Mouse (Mus musculus) layer of hippocampus, adult 2 months (tissue): ENCODE results near the gene Pomgnt2. TPM values are rescaled to one million over a fixed set of nuclear protein-coding genes. Genes with fewer than 3 reads are reported as not detected.

ENCODE experiments used
- DNase-seq, 2 experiments: peaks; one replicate each; pipeline ENCODE4 v3.0.0; 2022; ENCODE audit warnings: low spot score in 2 of 2
- H3K27ac ChIP-seq: fragments of 200-600 bp; 2 replicates; pipeline ENCODE4 v1.8.1; 2022
- H3K4me3 ChIP-seq: fragments of 200-600 bp; 2 replicates; pipeline ENCODE4 v1.8.1; 2022; ENCODE audit warnings: mild to moderate bottlenecking
- CTCF ChIP-seq: fragments of 200-600 bp; conservative IDR thresholded peaks from 2 replicates; pipeline ENCODE4 v1.8.1; 2022; ENCODE audit warnings: antibody characterized with exemption, mild to moderate bottlenecking, moderate library complexity
- long read RNA-seq, 2 experiments: library from polyadenylated mRNA; stranded (forward); transcript quantifications; one replicate each; pipeline ENCODE4 v2.0.0; 2021; ENCODE audit warnings: borderline mapping rate in 2 of 2
- total RNA-seq, 2 experiments: library from RNA; stranded (reverse); gene quantifications; 2 replicates each; pipeline ENCODE4 v1.2.3; 2021

Pomgnt2 gene
- total RNA-seq: 10 to 100 TPM; 41.4 to 41.7 TPM
- long read RNA-seq, experiment 1, transcript Pomgnt2-201 (2 exons, 2,365 nt): major isoform, 26 of 33 reads
- long read RNA-seq, experiment 1, partial matches to known transcripts: 0 of 33 reads
- long read RNA-seq, experiment 1, other reads (novel, unspliced or antisense): 7 of 33 reads
- long read RNA-seq, experiment 2, transcript Pomgnt2-201 (2 exons, 2,365 nt): major isoform, 45 of 56 reads
- long read RNA-seq, experiment 2, partial matches to known transcripts: 1 of 56 reads
- long read RNA-seq, experiment 2, other reads (novel, unspliced or antisense): 10 of 56 reads

DNA sequence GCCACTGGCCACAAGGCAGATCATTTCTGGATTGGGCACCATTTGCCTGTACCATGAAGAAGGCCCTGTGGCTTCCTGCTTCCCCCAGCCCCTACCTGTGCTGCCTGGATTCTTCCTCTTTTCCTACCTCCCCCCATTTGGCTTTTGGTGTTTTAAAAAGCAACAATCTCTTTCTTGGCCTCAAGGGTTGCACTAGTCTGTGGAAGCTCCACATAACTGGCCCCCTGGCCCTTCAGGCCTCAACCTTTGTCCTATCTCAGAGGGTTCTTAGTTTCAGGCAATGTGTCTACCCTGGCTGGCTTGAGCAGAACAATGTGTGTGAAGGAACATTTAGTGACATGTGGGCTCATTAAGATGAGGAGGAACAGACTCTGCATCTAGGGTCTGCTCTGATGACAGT lies at the start of gene Pomgnt2:
Gene Pomgnt2 (minus strand): TSS at position 101 of the 400 bp plus-strand sequence.
- Histone ChIP-seq H3K27ac (0 out of 2 replicates have a peak within 1 kb of the TSS, but pooled peaks have one; percentile 90), H3K4me3 (peak within 1 kb of the TSS; percentile 74)
- no peak for DNase-seq
- no peak for TF ChIP-seq CTCF

DNA sequence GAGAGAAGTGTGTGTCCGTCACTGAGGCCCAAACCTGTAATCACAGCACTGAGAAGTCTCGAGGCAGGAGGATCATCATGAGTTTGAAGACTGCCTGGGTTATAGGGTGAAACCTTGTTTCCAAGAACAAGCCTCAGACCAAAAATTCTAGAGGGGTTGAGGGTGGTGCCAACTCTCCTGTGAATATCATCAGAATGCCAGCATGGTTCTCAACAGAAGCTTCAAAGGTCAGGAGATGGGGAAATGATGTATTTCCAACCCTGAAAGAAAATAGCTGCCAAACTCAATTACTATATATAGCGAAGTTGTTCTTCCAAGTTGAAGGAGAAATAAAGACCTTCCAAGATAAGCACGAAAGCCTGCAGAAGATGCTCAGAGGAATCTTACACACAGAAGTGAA lies 42.9 kb upstream of the Pomgnt2 start:
- Histone ChIP-seq H3K4me3 (no peak overlapping the region), H3K27ac (no peak overlapping the region)
- no peak for TF ChIP-seq CTCF
- no peak for DNase-seq

GRCm38 (mm10) chr9:122038631-122039030 lies 41.7 kb upstream of the Pomgnt2 start:
- no peak for DNase-seq
- no peak overlapping the region for H3K27ac ChIP-seq
- TF ChIP-seq CTCF: no peak

DNA sequence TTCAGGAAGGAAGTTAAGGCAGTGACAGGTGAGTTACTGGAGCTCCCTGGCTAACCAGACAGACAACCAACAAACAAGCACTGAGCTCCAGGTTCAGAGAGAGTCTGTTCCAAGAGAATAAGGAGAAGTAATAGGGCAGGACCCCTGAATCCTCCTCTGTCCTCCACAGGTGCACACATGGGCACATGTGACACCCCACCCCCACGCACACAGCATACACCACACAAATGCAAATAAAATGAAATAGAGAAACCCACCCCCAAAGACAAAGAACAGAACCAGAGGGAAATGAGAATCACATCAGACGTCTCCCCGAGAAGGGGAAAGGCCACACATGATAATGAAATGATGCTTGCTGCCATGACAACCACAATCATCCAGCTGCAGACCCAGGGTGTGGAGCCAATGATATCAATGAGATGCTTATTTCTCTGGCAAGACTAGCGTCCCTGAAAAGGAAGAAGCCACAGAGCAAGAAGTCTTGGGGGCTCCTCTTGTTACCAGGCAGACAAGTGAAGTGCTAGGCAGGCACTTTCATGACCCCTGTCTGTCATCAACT lies 39.7 kb upstream of the Pomgnt2 start:
- no peak overlapping the region for H3K27ac ChIP-seq
- DNase-seq: no peak
- no peak overlapping the region for H3K4me3 ChIP-seq
- no peak for TF ChIP-seq CTCF

More at GRCm38 (mm10) chr9:122038631-122039030, 41.7 kb upstream of the Pomgnt2 start:
- H3K4me3 ChIP-seq: no peak overlapping the region

DNA sequence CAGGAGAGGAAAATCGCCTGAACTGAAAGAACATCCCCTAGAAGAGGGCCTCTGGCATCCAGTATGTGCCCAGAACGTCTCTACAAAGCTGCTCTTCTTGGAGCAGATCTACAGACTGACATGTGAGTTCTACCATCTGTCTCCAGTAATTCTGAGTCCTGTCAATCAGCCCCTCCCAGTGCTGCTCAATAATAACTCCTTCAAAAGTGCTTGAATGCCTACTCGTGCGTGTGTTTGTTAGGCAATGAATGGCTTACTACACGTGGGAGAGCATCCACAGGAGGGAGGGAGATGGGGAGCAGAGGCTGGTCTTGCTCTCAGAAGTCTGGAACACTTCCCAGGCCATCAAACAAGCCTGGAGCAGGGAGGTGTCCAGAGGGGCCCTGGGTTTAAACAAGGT lies 38.9 kb upstream of the Pomgnt2 start:
- no peak overlapping the region for H3K27ac ChIP-seq
- no peak for TF ChIP-seq CTCF
- DNase-seq: peak; percentile 36 to 55
- H3K4me3 ChIP-seq: no peak overlapping the region

DNA sequence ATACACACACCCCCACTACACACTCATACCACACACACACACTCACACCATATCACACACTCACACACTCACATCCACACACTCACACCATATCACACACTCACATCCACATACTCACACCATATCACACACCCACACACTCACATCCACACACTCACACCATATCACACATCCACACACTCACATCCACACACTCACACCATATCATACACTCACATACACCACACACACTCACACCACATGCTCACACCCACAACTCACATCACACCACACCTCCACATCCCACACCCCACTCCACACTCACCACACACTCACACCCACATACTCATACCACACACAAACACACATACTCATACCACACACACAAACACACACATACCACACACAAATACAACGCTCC lies 38.0 kb upstream of the Pomgnt2 start:
- H3K27ac ChIP-seq: no peak overlapping the region
- no peak for DNase-seq
- no peak overlapping the region for H3K4me3 ChIP-seq
- no peak for TF ChIP-seq CTCF

DNA sequence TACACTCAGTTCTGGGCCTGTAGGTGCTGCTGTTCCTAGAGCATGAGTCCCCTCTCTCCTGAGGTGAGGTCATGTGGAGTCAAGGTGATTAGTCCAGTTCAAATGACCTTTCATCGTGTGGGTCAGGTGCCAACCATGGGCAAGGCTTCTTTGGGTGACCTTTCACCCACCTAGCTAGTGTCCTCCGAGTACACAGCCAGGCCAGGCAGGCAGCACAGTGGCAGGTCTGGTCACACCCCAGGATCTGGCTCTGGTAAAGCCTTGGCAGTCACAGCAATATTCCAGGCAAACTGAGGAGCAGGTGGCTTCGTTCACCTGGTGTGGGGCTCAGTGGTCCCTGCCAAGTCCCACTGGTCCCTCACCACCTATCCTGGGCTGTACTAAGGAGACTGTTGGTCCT lies 35.2 kb upstream of the Pomgnt2 start:
- DNase-seq: no peak
- Histone ChIP-seq H3K27ac (no peak overlapping the region), H3K4me3 (no peak overlapping the region)
- no peak for TF ChIP-seq CTCF

GRCm38 (mm10) chr9:122030706-122031105 lies 33.8 kb upstream of the Pomgnt2 start:
- Histone ChIP-seq H3K27ac (no peak overlapping the region), H3K4me3 (no peak overlapping the region)
- no peak for DNase-seq
- no peak for TF ChIP-seq CTCF

- Histone ChIP-seq H3K4me3 (no peak overlapping the region), H3K27ac (no peak overlapping the region)
- DNase-seq: no peak
- no peak for TF ChIP-seq CTCF
Measured at GRCm38 (mm10) chr9:122029765-122030164, 32.9 kb upstream of the Pomgnt2 start.

GRCm38 (mm10) chr9:122027914-122028745 lies 31.2 kb upstream of the Pomgnt2 start:
- no peak for TF ChIP-seq CTCF
- Histone ChIP-seq H3K4me3 (no peak overlapping the region), H3K27ac (peak overlapping the region; percentile 37; the same call in 1 of the 2 replicates)
- no peak for DNase-seq

GRCm38 (mm10) chr9:122027081-122027913 lies 30.4 kb upstream of the Pomgnt2 start:
- no peak for DNase-seq
- peak overlapping the region; percentile 55; the same call in 1 of the 2 replicates for H3K27ac ChIP-seq

DNA sequence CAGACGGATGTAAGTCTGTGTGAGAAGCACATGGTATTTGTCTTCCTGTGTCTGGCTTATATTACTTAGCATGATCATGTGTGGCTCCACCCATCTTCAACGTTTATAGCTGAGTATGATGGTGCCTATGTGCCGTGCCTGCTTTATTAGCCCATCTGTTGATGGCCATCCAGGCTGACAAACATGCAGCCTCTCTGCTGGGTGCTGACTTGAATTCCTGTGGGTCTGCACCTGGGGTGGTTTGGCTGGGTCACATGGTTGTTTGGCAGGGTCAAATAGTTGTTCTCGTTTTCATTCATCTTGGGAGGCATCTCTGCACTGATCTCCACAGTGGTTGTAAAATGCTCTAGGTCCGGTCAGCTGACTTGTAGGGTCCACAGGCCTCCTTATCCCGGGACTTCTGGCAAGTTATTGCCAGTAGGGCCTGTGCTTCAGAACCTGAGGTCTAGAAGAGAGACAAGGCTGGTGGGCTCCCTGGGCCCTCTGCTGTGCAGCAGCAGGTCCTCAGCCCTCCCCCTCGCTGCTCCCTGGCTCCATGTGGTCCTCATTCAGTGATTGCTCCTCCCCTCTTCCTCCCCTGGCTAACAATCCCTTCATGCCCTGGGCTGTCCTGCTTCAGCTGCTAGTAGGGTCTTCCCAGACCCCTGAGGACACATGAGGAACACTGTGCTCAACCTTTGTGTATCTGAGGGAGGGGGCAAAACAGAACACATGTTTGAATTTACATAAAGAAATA lies 29.1 kb upstream of the Pomgnt2 start:
- no peak overlapping the region for H3K4me3 ChIP-seq
- DNase-seq: no peak
- no peak overlapping the region for H3K27ac ChIP-seq
- no peak for TF ChIP-seq CTCF

More at GRCm38 (mm10) chr9:122027081-122027913, 30.4 kb upstream of the Pomgnt2 start:
- TF ChIP-seq CTCF: no peak
- no peak overlapping the region for H3K4me3 ChIP-seq
